Mouse (Mus musculus): Measurements from ENCODE around the gene Galk1. TPM values are rescaled to one million over a fixed set of nuclear protein-coding genes. Genes with fewer than 3 reads are reported as not detected.

Galk1 gene
- polyA plus RNA-seq, 1 experiment from 2014 or later: 126 TPM

- no peaks in the 10 kb centered on the region for H3K4me1 ChIP-seq (replicated peaks; ENCODE audit: control insufficient read depth, insufficient read depth)
- no peak overlapping the region for H3K4me3 ChIP-seq (ENCODE audit: low read depth, low read length)
- H3K36me3 ChIP-seq (ENCODE audit: control insufficient read depth, insufficient read depth, low read length): peaks cover 9% of the 10 kb centered on the region
- DNase-seq (ENCODE audit: low spot score) (peak; percentile 70), ATAC-seq (ENCODE audit: low FRiP score, low TSS enrichment) (peak; percentile 19)
- no peak overlapping the region for H3K9ac ChIP-seq (ENCODE audit: low read length)
- 35% methylated on average over 6 of the region's 6 CpGs for WGBS
- no peak overlapping the region for H3K4me2 ChIP-seq (replicated peaks; ENCODE audit: low read depth)
- H3K27me3 ChIP-seq (ENCODE audit: control insufficient read depth, insufficient read depth, low read length): no peaks in the 10 kb centered on the region
- peak; percentile 78 for TF ChIP-seq CTCF (IDR thresholded peaks at IDR 0.05; ENCODE audit: low read depth)
- no peak for TF ChIP-seq EP300 (optimal IDR thresholded peaks at IDR 0.05)
- H3K9me3 ChIP-seq (ENCODE audit: control insufficient read depth, low read length): no peaks in the 10 kb centered on the region
- H3K27ac ChIP-seq (replicated peaks): no peak overlapping the region
Observed at GRCm38 (mm10) chr11:116018106-116018505, 5.6 kb upstream of the Galk1 start.

GRCm38 (mm10) chr11:116014821-116015220 lies 2.3 kb upstream of the Galk1 start:
- TF ChIP-seq CTCF (IDR thresholded peaks at IDR 0.05; ENCODE audit: low read depth) (no peak), EP300 (optimal IDR thresholded peaks at IDR 0.05) (no peak)
- no peaks in the 10 kb centered on the region for H3K27me3 ChIP-seq (ENCODE audit: control insufficient read depth, insufficient read depth, low read length)
- H3K36me3 ChIP-seq (ENCODE audit: control insufficient read depth, insufficient read depth, low read length): no peaks in the 10 kb centered on the region
- H3K27ac ChIP-seq (replicated peaks): peak overlapping the region; percentile 58; the same call in 1 of the 2 replicates
- 38% methylated on average over 8 of the region's 8 CpGs for WGBS
- H3K9me3 ChIP-seq (ENCODE audit: control insufficient read depth, low read length): no peaks in the 10 kb centered on the region
- no peak overlapping the region for H3K4me3 ChIP-seq (ENCODE audit: low read depth, low read length)
- H3K9ac ChIP-seq (ENCODE audit: low read length): no peak overlapping the region
- ATAC-seq (ENCODE audit: low FRiP score, low TSS enrichment) (peak; percentile 13; the same call in 1 of the 2 replicates), DNase-seq (ENCODE audit: low spot score) (peak; percentile 52)
- no peak overlapping the region for H3K4me2 ChIP-seq (replicated peaks; ENCODE audit: low read depth)
- H3K4me1 ChIP-seq (replicated peaks; ENCODE audit: control insufficient read depth, insufficient read depth): no peaks in the 10 kb centered on the region

- TF ChIP-seq CTCF (IDR thresholded peaks at IDR 0.05; ENCODE audit: low read depth): no peak
- no peak for TF ChIP-seq EP300 (optimal IDR thresholded peaks at IDR 0.05)
- Histone ChIP-seq H3K9ac (ENCODE audit: low read length) (peak overlapping the region; percentile 87), H3K27ac (replicated peaks) (peak overlapping the region; percentile 91), H3K27me3 (ENCODE audit: control insufficient read depth, insufficient read depth, low read length) (no peaks in the 10 kb centered on the region), H3K36me3 (ENCODE audit: control insufficient read depth, insufficient read depth, low read length) (peaks cover 7% of the 10 kb centered on the region; the same call in 1 of the 2 replicates), H3K4me3 (ENCODE audit: low read depth, low read length) (peak overlapping the region; percentile 68), H3K4me2 (replicated peaks; ENCODE audit: low read depth) (peak overlapping the region; percentile 90), H3K9me3 (ENCODE audit: control insufficient read depth, low read length) (no peaks in the 10 kb centered on the region), H3K4me1 (replicated peaks; ENCODE audit: control insufficient read depth, insufficient read depth) (no peaks in the 10 kb centered on the region)
- DNase-seq (ENCODE audit: low spot score) (no peak), ATAC-seq (ENCODE audit: low FRiP score, low TSS enrichment) (no peak)
- 24% methylated on average over 14 of the region's 14 CpGs for WGBS
Observed at GRCm38 (mm10) chr11:116011529-116012261, 824 bp downstream of the Galk1 start.

GRCm38 (mm10) chr11:116010948-116011347 lies 1.6 kb downstream of the Galk1 start:
- WGBS: 86% methylated on average over 5 of the region's 5 CpGs
- no peak for TF ChIP-seq CTCF (IDR thresholded peaks at IDR 0.05; ENCODE audit: low read depth)
- no peak for TF ChIP-seq EP300 (optimal IDR thresholded peaks at IDR 0.05)
- Histone ChIP-seq H3K9ac (ENCODE audit: low read length) (no peak overlapping the region), H3K27ac (replicated peaks) (no peak overlapping the region), H3K9me3 (ENCODE audit: control insufficient read depth, low read length) (no peaks in the 10 kb centered on the region), H3K27me3 (ENCODE audit: control insufficient read depth, insufficient read depth, low read length) (no peaks in the 10 kb centered on the region), H3K4me3 (ENCODE audit: low read depth, low read length) (no peak overlapping the region), H3K36me3 (ENCODE audit: control insufficient read depth, insufficient read depth, low read length) (peaks cover 7% of the 10 kb centered on the region; the same call in 1 of the 2 replicates), H3K4me2 (replicated peaks; ENCODE audit: low read depth) (no peak overlapping the region), H3K4me1 (replicated peaks; ENCODE audit: control insufficient read depth, insufficient read depth) (no peaks in the 10 kb centered on the region)
- no peak for DNase-seq (ENCODE audit: low spot score)
- no peak for ATAC-seq (ENCODE audit: low FRiP score, low TSS enrichment)

GRCm38 (mm10) chr11:116010146-116010545 lies 2.4 kb downstream of the Galk1 start:
- TF ChIP-seq EP300 (optimal IDR thresholded peaks at IDR 0.05) (no peak), CTCF (IDR thresholded peaks at IDR 0.05; ENCODE audit: low read depth) (no peak)
- H3K4me3 ChIP-seq (ENCODE audit: low read depth, low read length): no peak overlapping the region
- WGBS: 81% methylated on average over 8 of the region's 8 CpGs
- DNase-seq (ENCODE audit: low spot score): no peak
- peaks cover 7% of the 10 kb centered on the region; the same call in 1 of the 2 replicates for H3K36me3 ChIP-seq (ENCODE audit: control insufficient read depth, insufficient read depth, low read length)
- H3K9ac ChIP-seq (ENCODE audit: low read length): no peak overlapping the region
- no peak overlapping the region for H3K4me2 ChIP-seq (replicated peaks; ENCODE audit: low read depth)
- H3K9me3 ChIP-seq (ENCODE audit: control insufficient read depth, low read length): no peaks in the 10 kb centered on the region
- peaks cover 5% of the 10 kb centered on the region; the same call in 1 of the 2 replicates for H3K4me1 ChIP-seq (replicated peaks; ENCODE audit: control insufficient read depth, insufficient read depth)
- no peak overlapping the region for H3K27ac ChIP-seq (replicated peaks)
- H3K27me3 ChIP-seq (ENCODE audit: control insufficient read depth, insufficient read depth, low read length): no peaks in the 10 kb centered on the region
- no peak for ATAC-seq (ENCODE audit: low FRiP score, low TSS enrichment)

- no peak for TF ChIP-seq CTCF (IDR thresholded peaks at IDR 0.05; ENCODE audit: low read depth)
- no peak for TF ChIP-seq EP300 (optimal IDR thresholded peaks at IDR 0.05)
- H3K4me3 ChIP-seq (ENCODE audit: low read depth, low read length): no peak overlapping the region
- H3K4me1 ChIP-seq (replicated peaks; ENCODE audit: control insufficient read depth, insufficient read depth): peaks cover 6% of the 10 kb centered on the region; the same call in 1 of the 2 replicates
- no peaks in the 10 kb centered on the region for H3K27me3 ChIP-seq (ENCODE audit: control insufficient read depth, insufficient read depth, low read length)
- peaks cover 7% of the 10 kb centered on the region; the same call in 1 of the 2 replicates for H3K36me3 ChIP-seq (ENCODE audit: control insufficient read depth, insufficient read depth, low read length)
- H3K27ac ChIP-seq (replicated peaks): no peak overlapping the region
- no peak overlapping the region for H3K9ac ChIP-seq (ENCODE audit: low read length)
- DNase-seq (ENCODE audit: low spot score) (no peak), ATAC-seq (ENCODE audit: low FRiP score, low TSS enrichment) (no peak)
- H3K9me3 ChIP-seq (ENCODE audit: control insufficient read depth, low read length): no peaks in the 10 kb centered on the region
- WGBS: 91% methylated on average over 11 of the region's 11 CpGs
- H3K4me2 ChIP-seq (replicated peaks; ENCODE audit: low read depth): no peak overlapping the region
Observed at GRCm38 (mm10) chr11:116009661-116010060, 2.9 kb downstream of the Galk1 start.
